Mouse (Mus musculus): Measurements from ENCODE around the gene Ppp2r5b.

GRCm38 (mm10) chr19:6278439-6279073, 42.9 kb upstream of the Ppp2r5b start:
- TF ChIP-seq CTCF (IDR thresholded peaks at IDR 0.05; ENCODE audit: insufficient read depth, low read length): no peak
- TF ChIP-seq POLR2A (IDR thresholded peaks at IDR 0.05; ENCODE audit: borderline replicate concordance, extremely low read depth, low read depth, low read length): 0 out of 2 replicates have a peak, but pooled peaks have one; percentile 3

Data from lung, adult 2 months (tissue).